Mouse (Mus musculus) bone marrow, adult 2 months (tissue): ENCODE measurements around the gene Foxj2.

Source experiments
- CTCF ChIP-seq: fragments of 200-500 bp; IDR thresholded peaks from 2 replicates; pipeline ENCODE4 v1.5.1; 2011; ENCODE audit warnings: low read length, control low read depth; ENCODE audit not compliant: control insufficient read depth, insufficient read depth
- POLR2A ChIP-seq: fragments of 200-500 bp; IDR thresholded peaks from 2 replicates; pipeline ENCODE4 v1.6.1; 2011; ENCODE audit warnings: low read depth, mild to moderate bottlenecking, control low read depth, low read length, borderline replicate concordance; ENCODE audit not compliant: control insufficient read depth

DNA sequence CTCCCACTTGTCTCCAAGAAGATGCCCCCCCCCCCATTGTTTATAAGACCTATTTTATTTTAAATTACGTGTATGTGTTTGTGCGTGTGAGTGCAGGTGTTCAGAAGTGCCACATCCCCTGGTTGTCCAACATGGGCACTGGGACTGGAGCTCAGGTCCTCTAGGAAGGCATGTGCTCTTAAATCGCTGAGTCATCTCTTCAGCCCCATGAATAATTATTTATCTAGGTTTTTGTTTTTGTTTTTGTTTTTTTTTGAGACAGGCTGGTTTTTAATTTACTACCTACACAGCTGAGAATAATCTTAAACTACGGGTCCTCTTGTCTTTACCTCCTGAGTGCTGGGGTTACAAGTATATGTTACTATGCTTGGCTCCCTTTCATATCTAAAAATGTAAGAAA lies 6.1 kb upstream of the Foxj2 start:
- TF ChIP-seq CTCF (no peak), POLR2A (no peak)
